Mouse (Mus musculus): ENCODE data around the gene Syn2. TPM values are rescaled to one million over a fixed set of nuclear protein-coding genes. Genes with fewer than 3 reads are reported as not detected.

Syn2 gene
- total and polyA plus RNA-seq, 3 experiments, result 0.16 TPM; not detected in 2

GRCm38 (mm10) chr6:115286441-115286840 lies 151.7 kb downstream of the Syn2 start:
- H3K9me3 ChIP-seq (replicated peaks), result no peaks in the 10 kb centered on the region
- no peaks in the 10 kb centered on the region for H3K36me3 ChIP-seq (replicated peaks)
- DNase-seq (ENCODE audit: low spot score), result no peak
- peaks cover 2% of the 10 kb centered on the region; the same call in 1 of the 2 replicates for H3K27me3 ChIP-seq (ENCODE audit: insufficient read depth, low read length)
- ATAC-seq (ENCODE audit: extremely low read depth, insufficient number of reproducible peaks, low FRiP score, poor library complexity, severe bottlenecking), result no peak
- no peak overlapping the region for H3K4me3 ChIP-seq (ENCODE audit: low read depth, low read length)
- TF ChIP-seq TAL1 (conservative IDR thresholded peaks at IDR 0.05; ENCODE audit: low read depth, low read length) (no peak), CTCF (IDR thresholded peaks at IDR 0.05; ENCODE audit: low read depth, low read length) (no peak), GATA2 (IDR thresholded peaks at IDR 0.05; ENCODE audit: borderline replicate concordance, low read depth, low read length) (no peak), POLR2AphosphoS5 (IDR thresholded peaks at IDR 0.05; ENCODE audit: insufficient replicate concordance, low read depth, low read length) (no peak), GATA1 (IDR thresholded peaks at IDR 0.05; ENCODE audit: borderline replicate concordance, low read length) (no peak)
- H3K4me1 ChIP-seq (ENCODE audit: insufficient read depth, low read depth, low read length), result no peaks in the 10 kb centered on the region

DNA sequence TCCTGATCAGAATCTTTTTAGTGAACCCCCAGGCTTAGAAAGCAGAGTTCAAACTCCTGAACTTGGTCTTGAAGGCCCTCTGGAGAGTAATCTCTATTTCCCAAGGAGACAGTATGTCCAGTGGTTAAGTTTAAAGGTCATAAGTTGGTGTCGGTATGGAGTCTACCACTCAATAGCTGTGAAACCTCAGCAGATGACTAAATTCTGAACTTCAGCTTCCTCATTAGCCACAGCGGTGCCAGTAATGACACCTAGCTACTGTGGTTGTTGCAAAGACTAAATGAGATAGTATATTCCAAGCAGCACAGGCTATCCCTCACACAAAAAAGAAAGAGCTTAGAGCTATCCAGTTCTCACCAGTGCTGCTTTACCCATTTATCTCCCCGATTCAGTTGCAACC lies 153.5 kb downstream of the Syn2 start:
- no peak for ATAC-seq (ENCODE audit: extremely low read depth, insufficient number of reproducible peaks, low FRiP score, poor library complexity, severe bottlenecking)
- no peaks in the 10 kb centered on the region for H3K9me3 ChIP-seq (replicated peaks)
- H3K4me1 ChIP-seq (ENCODE audit: insufficient read depth, low read depth, low read length), result no peaks in the 10 kb centered on the region
- H3K4me3 ChIP-seq (ENCODE audit: low read depth, low read length), result no peak overlapping the region
- H3K36me3 ChIP-seq (replicated peaks), result no peaks in the 10 kb centered on the region
- H3K27me3 ChIP-seq (ENCODE audit: insufficient read depth, low read length), result peaks cover 6% of the 10 kb centered on the region; the same call in 1 of the 2 replicates
- DNase-seq (ENCODE audit: low spot score), result no peak
- TF ChIP-seq TAL1 (conservative IDR thresholded peaks at IDR 0.05; ENCODE audit: low read depth, low read length), result no peak
- TF ChIP-seq POLR2AphosphoS5 (IDR thresholded peaks at IDR 0.05; ENCODE audit: insufficient replicate concordance, low read depth, low read length), result no peak
- TF ChIP-seq GATA2 (IDR thresholded peaks at IDR 0.05; ENCODE audit: borderline replicate concordance, low read depth, low read length), result no peak
- no peak for TF ChIP-seq GATA1 (IDR thresholded peaks at IDR 0.05; ENCODE audit: borderline replicate concordance, low read length)
- TF ChIP-seq CTCF (IDR thresholded peaks at IDR 0.05; ENCODE audit: low read depth, low read length), result no peak

GRCm38 (mm10) chr6:115290561-115290960 lies 155.9 kb downstream of the Syn2 start:
- H3K36me3 ChIP-seq (replicated peaks), result no peaks in the 10 kb centered on the region
- no peak for ATAC-seq (ENCODE audit: extremely low read depth, insufficient number of reproducible peaks, low FRiP score, poor library complexity, severe bottlenecking)
- H3K27me3 ChIP-seq (ENCODE audit: insufficient read depth, low read length), result peaks cover 7% of the 10 kb centered on the region
- no peaks in the 10 kb centered on the region for H3K9me3 ChIP-seq (replicated peaks)
- TF ChIP-seq GATA2 (IDR thresholded peaks at IDR 0.05; ENCODE audit: borderline replicate concordance, low read depth, low read length), result no peak
- TF ChIP-seq CTCF (IDR thresholded peaks at IDR 0.05; ENCODE audit: low read depth, low read length), result no peak
- TF ChIP-seq POLR2AphosphoS5 (IDR thresholded peaks at IDR 0.05; ENCODE audit: insufficient replicate concordance, low read depth, low read length), result no peak
- TF ChIP-seq TAL1 (conservative IDR thresholded peaks at IDR 0.05; ENCODE audit: low read depth, low read length), result no peak
- no peak for TF ChIP-seq GATA1 (IDR thresholded peaks at IDR 0.05; ENCODE audit: borderline replicate concordance, low read length)
- DNase-seq (ENCODE audit: low spot score), result no peak
- H3K4me3 ChIP-seq (ENCODE audit: low read depth, low read length), result no peak overlapping the region
- H3K4me1 ChIP-seq (ENCODE audit: insufficient read depth, low read depth, low read length), result no peaks in the 10 kb centered on the region

GRCm38 (mm10) chr6:115291068-115291467 lies 156.4 kb downstream of the Syn2 start:
- no peak for ATAC-seq (ENCODE audit: extremely low read depth, insufficient number of reproducible peaks, low FRiP score, poor library complexity, severe bottlenecking)
- H3K4me1 ChIP-seq (ENCODE audit: insufficient read depth, low read depth, low read length), result no peaks in the 10 kb centered on the region

GRCm38 (mm10) chr6:115291823-115292222 lies 157.1 kb downstream of the Syn2 start:
- Histone ChIP-seq H3K4me1 (ENCODE audit: insufficient read depth, low read depth, low read length) (no peaks in the 10 kb centered on the region), H3K9me3 (replicated peaks) (no peaks in the 10 kb centered on the region), H3K4me3 (ENCODE audit: low read depth, low read length) (no peak overlapping the region), H3K36me3 (replicated peaks) (no peaks in the 10 kb centered on the region), H3K27me3 (ENCODE audit: insufficient read depth, low read length) (peaks cover 7% of the 10 kb centered on the region)
- TF ChIP-seq GATA1 (IDR thresholded peaks at IDR 0.05; ENCODE audit: borderline replicate concordance, low read length) (no peak), CTCF (IDR thresholded peaks at IDR 0.05; ENCODE audit: low read depth, low read length) (no peak), POLR2AphosphoS5 (IDR thresholded peaks at IDR 0.05; ENCODE audit: insufficient replicate concordance, low read depth, low read length) (no peak), TAL1 (conservative IDR thresholded peaks at IDR 0.05; ENCODE audit: low read depth, low read length) (no peak), GATA2 (IDR thresholded peaks at IDR 0.05; ENCODE audit: borderline replicate concordance, low read depth, low read length) (no peak)
- DNase-seq (ENCODE audit: low spot score) (no peak), ATAC-seq (ENCODE audit: extremely low read depth, insufficient number of reproducible peaks, low FRiP score, poor library complexity, severe bottlenecking) (no peak)

More at GRCm38 (mm10) chr6:115291068-115291467, 156.4 kb downstream of the Syn2 start:
- peaks cover 10% of the 10 kb centered on the region for H3K27me3 ChIP-seq (ENCODE audit: insufficient read depth, low read length)
- H3K9me3 ChIP-seq (replicated peaks), result no peaks in the 10 kb centered on the region
- no peak overlapping the region for H3K4me3 ChIP-seq (ENCODE audit: low read depth, low read length)
- no peaks in the 10 kb centered on the region for H3K36me3 ChIP-seq (replicated peaks)
- DNase-seq (ENCODE audit: low spot score), result no peak
- TF ChIP-seq GATA1 (IDR thresholded peaks at IDR 0.05; ENCODE audit: borderline replicate concordance, low read length) (no peak), GATA2 (IDR thresholded peaks at IDR 0.05; ENCODE audit: borderline replicate concordance, low read depth, low read length) (no peak), POLR2AphosphoS5 (IDR thresholded peaks at IDR 0.05; ENCODE audit: insufficient replicate concordance, low read depth, low read length) (no peak), TAL1 (conservative IDR thresholded peaks at IDR 0.05; ENCODE audit: low read depth, low read length) (no peak), CTCF (IDR thresholded peaks at IDR 0.05; ENCODE audit: low read depth, low read length) (no peak)

- no peak for ATAC-seq (ENCODE audit: extremely low read depth, insufficient number of reproducible peaks, low FRiP score, poor library complexity, severe bottlenecking)
- Histone ChIP-seq H3K36me3 (replicated peaks) (no peaks in the 10 kb centered on the region), H3K9me3 (replicated peaks) (no peaks in the 10 kb centered on the region), H3K4me3 (ENCODE audit: low read depth, low read length) (no peak overlapping the region), H3K4me1 (ENCODE audit: insufficient read depth, low read depth, low read length) (no peaks in the 10 kb centered on the region), H3K27me3 (ENCODE audit: insufficient read depth, low read length) (peaks cover 7% of the 10 kb centered on the region)
- DNase-seq (ENCODE audit: low spot score), result no peak
- TF ChIP-seq CTCF (IDR thresholded peaks at IDR 0.05; ENCODE audit: low read depth, low read length), result no peak
- TF ChIP-seq TAL1 (conservative IDR thresholded peaks at IDR 0.05; ENCODE audit: low read depth, low read length), result no peak
- TF ChIP-seq POLR2AphosphoS5 (IDR thresholded peaks at IDR 0.05; ENCODE audit: insufficient replicate concordance, low read depth, low read length), result no peak
- no peak for TF ChIP-seq GATA1 (IDR thresholded peaks at IDR 0.05; ENCODE audit: borderline replicate concordance, low read length)
- TF ChIP-seq GATA2 (IDR thresholded peaks at IDR 0.05; ENCODE audit: borderline replicate concordance, low read depth, low read length), result no peak
Observed at GRCm38 (mm10) chr6:115292621-115293020, 157.9 kb downstream of the Syn2 start.

Data from G1E (cell line).